Mouse (Mus musculus) CH12.LX (cell line): ENCODE data around the gene Gpr183. TPM values are rescaled to one million over a fixed set of nuclear protein-coding genes. Genes with fewer than 3 reads are reported as not detected.

Source experiments
- DNase-seq: peaks from one replicate; pipeline ENCODE4 v3.0.0-alpha.2; 2013; ENCODE audit errors: extremely low read depth
- H3K27ac ChIP-seq: 2 replicates; pipeline ENCODE4 v1.5.1; 2012; ENCODE audit warnings: low read depth, mild to moderate bottlenecking, control low read depth, moderate library complexity; ENCODE audit not compliant: insufficient read depth
- H3K27me3 ChIP-seq: replicated peaks from 2 replicates; pipeline ENCODE3; 2012; ENCODE audit warnings: inconsistent platforms
- H3K36me3 ChIP-seq, 2 experiments: replicated peaks in 1 of 2; 2 replicates each; pipeline versions ENCODE3 to v1.6.1; 2012; ENCODE audit warnings: inconsistent platforms in 1 of 2, low read length in 1 of 2, mild to moderate bottlenecking in 1 of 2, mixed read lengths in 1 of 2, moderate library complexity in 1 of 2; ENCODE audit not compliant: control insufficient read depth in 1 of 2, insufficient read depth in 1 of 2
- H3K4me1 ChIP-seq, 2 experiments: 2 replicates each; pipeline ENCODE4 v1.6.1; 2012; ENCODE audit warnings: inconsistent platforms in 1 of 2, moderate library complexity in 1 of 2; ENCODE audit not compliant: insufficient read depth in 2 of 2, control insufficient read depth in 1 of 2
- H3K4me2 ChIP-seq: 2 replicates; pipeline ENCODE4 v1.6.1; 2012; ENCODE audit warnings: low read depth, mild to moderate bottlenecking, control low read depth; ENCODE audit not compliant: poor library complexity, insufficient read depth, severe bottlenecking
- H3K4me3 ChIP-seq, 3 experiments: fragments of 150-350 bp in 1 of 3; sonication (generic) in 1 of 3; replicated peaks in 1 of 3; 2 replicates each; pipeline versions ENCODE3 to v1.5.1; 2011 to 2012; ENCODE audit warnings: low read depth in 2 of 3, low read length in 2 of 3, mild to moderate bottlenecking in 2 of 3, moderate library complexity in 2 of 3, control low read depth in 1 of 3, improper control_type of control experiment in 1 of 3, inconsistent platforms in 1 of 3, mixed read lengths in 1 of 3; ENCODE audit not compliant: poor library complexity in 1 of 3
- H3K79me2 ChIP-seq: replicated peaks from 2 replicates; pipeline ENCODE4 v1.6.1; 2012; ENCODE audit warnings: mild to moderate bottlenecking, moderate library complexity; ENCODE audit not compliant: control insufficient read depth, poor library complexity, insufficient read depth, severe bottlenecking; ENCODE audit errors: extremely low read depth
- H3K9ac ChIP-seq: 2 replicates; pipeline ENCODE4 v1.6.1; 2012; ENCODE audit warnings: low read depth, mild to moderate bottlenecking, control low read depth, moderate library complexity; ENCODE audit not compliant: insufficient read depth
- H3K9me3 ChIP-seq: replicated peaks from 2 replicates; pipeline ENCODE3; 2012; ENCODE audit warnings: low read length, inconsistent platforms, mixed read lengths
- BHLHE40 ChIP-seq: IDR thresholded peaks from 2 replicates; pipeline ENCODE4 v1.6.1; 2011; ENCODE audit warnings: mild to moderate bottlenecking, low read depth, low read length, improper control_type of control experiment
- CHD1 ChIP-seq: IDR thresholded peaks from 2 replicates; pipeline ENCODE4 v1.6.1; 2012; ENCODE audit warnings: low read depth, low read length, improper control_type of control experiment, inconsistent platforms
- CHD2 ChIP-seq: IDR thresholded peaks from 2 replicates; pipeline ENCODE4 v1.6.1; 2011; ENCODE audit warnings: low read length, improper control_type of control experiment
- CTCF ChIP-seq, 2 experiments: IDR thresholded peaks in 1 of 2; conservative IDR thresholded peaks in 1 of 2; 2 replicates each; pipeline ENCODE4 v1.5.1; 2011 to 2012; ENCODE audit warnings: low read depth in 2 of 2, low read length in 2 of 2, improper control_type of control experiment in 1 of 2, inconsistent platforms in 1 of 2, mild to moderate bottlenecking in 1 of 2, moderate library complexity in 1 of 2
- E2F4 ChIP-seq: IDR thresholded peaks from 2 replicates; pipeline ENCODE4 v1.6.1; 2011; ENCODE audit warnings: low read depth, low read length, improper control_type of control experiment; ENCODE audit not compliant: insufficient replicate concordance
- ELF1 ChIP-seq: IDR thresholded peaks from 2 replicates; pipeline ENCODE4 v1.6.1; 2014; ENCODE audit warnings: low read depth, mild to moderate bottlenecking, inconsistent platforms, low read length, improper control_type of control experiment
- EP300 ChIP-seq: IDR thresholded peaks from 2 replicates; pipeline ENCODE4 v1.6.1; 2011; ENCODE audit warnings: low read length, improper control_type of control experiment
- ETS1 ChIP-seq: conservative IDR thresholded peaks from 2 replicates; pipeline ENCODE4 v1.6.1; 2012; ENCODE audit warnings: low read depth, mild to moderate bottlenecking, inconsistent platforms, low read length, improper control_type of control experiment, moderate library complexity
- GABPA ChIP-seq: IDR thresholded peaks from 2 replicates; pipeline ENCODE4 v1.6.1; 2012; ENCODE audit warnings: low read depth, low read length, improper control_type of control experiment, inconsistent platforms; ENCODE audit not compliant: insufficient replicate concordance
- HCFC1 ChIP-seq: IDR thresholded peaks from 2 replicates; pipeline ENCODE4 v1.6.1; 2012; ENCODE audit warnings: low read depth, mild to moderate bottlenecking, inconsistent platforms, low read length, improper control_type of control experiment
- IRF4 ChIP-seq: IDR thresholded peaks from 2 replicates; pipeline ENCODE4 v1.6.1; 2014; ENCODE audit warnings: low read depth, mild to moderate bottlenecking, inconsistent platforms, low read length, improper control_type of control experiment
- JUN ChIP-seq: IDR thresholded peaks from 2 replicates; pipeline ENCODE4 v1.6.1; 2011; ENCODE audit warnings: low read depth, mild to moderate bottlenecking, low read length, improper control_type of control experiment, moderate library complexity; ENCODE audit not compliant: insufficient read depth
- JUND ChIP-seq: conservative IDR thresholded peaks from 2 replicates; pipeline ENCODE4 v1.6.1; 2011; ENCODE audit warnings: low read depth, low read length, improper control_type of control experiment
- KAT2A ChIP-seq: IDR thresholded peaks from 2 replicates; pipeline ENCODE4 v1.6.1; 2012; ENCODE audit warnings: low read length, improper control_type of control experiment, inconsistent platforms; ENCODE audit not compliant: insufficient replicate concordance
- MAFK ChIP-seq: IDR thresholded peaks from 2 replicates; pipeline ENCODE4 v1.6.1; 2011; ENCODE audit warnings: low read length, improper control_type of control experiment; ENCODE audit not compliant: insufficient replicate concordance
- MAZ ChIP-seq: IDR thresholded peaks from 2 replicates; pipeline ENCODE4 v1.6.1; 2012; ENCODE audit warnings: low read depth, mild to moderate bottlenecking, inconsistent platforms, low read length, improper control_type of control experiment, moderate library complexity
- MEF2A ChIP-seq: IDR thresholded peaks from 2 replicates; pipeline ENCODE4 v1.6.1; 2014; ENCODE audit warnings: low read depth, mild to moderate bottlenecking, inconsistent platforms, low read length, improper control_type of control experiment, borderline replicate concordance
- MXI1 ChIP-seq: IDR thresholded peaks from 2 replicates; pipeline ENCODE4 v1.6.1; 2011; ENCODE audit warnings: mild to moderate bottlenecking, low read depth, low read length, improper control_type of control experiment
- MYC ChIP-seq: IDR thresholded peaks from 2 replicates; pipeline ENCODE4 v1.6.1; 2011; ENCODE audit warnings: low read depth, mild to moderate bottlenecking, improper control_type of control experiment, low read length
- NELFE ChIP-seq: IDR thresholded peaks from 2 replicates; pipeline ENCODE4 v1.6.1; 2011; ENCODE audit warnings: low read depth, low read length, improper control_type of control experiment
- NRF1 ChIP-seq: IDR thresholded peaks from 2 replicates; pipeline ENCODE4 v1.6.1; 2014; ENCODE audit warnings: low read depth, mild to moderate bottlenecking, inconsistent platforms, low read length, improper control_type of control experiment, moderate library complexity
- PAX5 ChIP-seq: IDR thresholded peaks from 2 replicates; pipeline ENCODE4 v1.6.1; 2012; ENCODE audit warnings: low read length, inconsistent platforms, mixed read lengths
- POLR2A ChIP-seq: IDR thresholded peaks from 2 replicates; pipeline ENCODE4 v1.6.1; 2011; ENCODE audit warnings: low read depth, mild to moderate bottlenecking, improper control_type of control experiment, low read length
- POLR2AphosphoS2 ChIP-seq: IDR thresholded peaks from 2 replicates; pipeline ENCODE4 v1.6.1; 2011; ENCODE audit warnings: low read depth, low read length, improper control_type of control experiment
- RAD21 ChIP-seq: IDR thresholded peaks from 2 replicates; pipeline ENCODE4 v1.6.1; 2011; ENCODE audit warnings: low read depth, mild to moderate bottlenecking, low read length, improper control_type of control experiment, moderate library complexity
- RCOR1 ChIP-seq: conservative IDR thresholded peaks from 2 replicates; pipeline ENCODE4 v1.6.1; 2012; ENCODE audit warnings: low read depth, mild to moderate bottlenecking, inconsistent platforms, low read length, improper control_type of control experiment
- SIN3A ChIP-seq: IDR thresholded peaks from 2 replicates; pipeline ENCODE4 v1.6.1; 2012; ENCODE audit warnings: low read length, improper control_type of control experiment, inconsistent platforms
- SMC3 ChIP-seq: IDR thresholded peaks from 2 replicates; pipeline ENCODE4 v1.6.1; 2011; ENCODE audit warnings: low read depth, low read length, improper control_type of control experiment
- TBP ChIP-seq: conservative IDR thresholded peaks from 2 replicates; pipeline ENCODE4 v1.6.1; 2011; ENCODE audit warnings: low read depth, low read length, improper control_type of control experiment
- TCF12 ChIP-seq: IDR thresholded peaks from 2 replicates; pipeline ENCODE4 v1.6.1; 2014; ENCODE audit warnings: low read depth, mild to moderate bottlenecking, inconsistent platforms, low read length, improper control_type of control experiment
- UBTF ChIP-seq: IDR thresholded peaks from 2 replicates; pipeline ENCODE4 v1.6.1; 2012; ENCODE audit warnings: low read depth, mild to moderate bottlenecking, inconsistent platforms, low read length, improper control_type of control experiment, moderate library complexity
- USF1 ChIP-seq: IDR thresholded peaks from 2 replicates; pipeline ENCODE4 v1.6.1; 2014; ENCODE audit warnings: low read depth, mild to moderate bottlenecking, inconsistent platforms, low read length, improper control_type of control experiment
- USF2 ChIP-seq: conservative IDR thresholded peaks from 2 replicates; pipeline ENCODE4 v1.6.1; 2011; ENCODE audit warnings: low read depth, low read length, improper control_type of control experiment
- ZKSCAN1 ChIP-seq: IDR thresholded peaks from 2 replicates; pipeline ENCODE4 v1.6.1; 2012; ENCODE audit warnings: low read depth, inconsistent platforms, low read length, improper control_type of control experiment, borderline replicate concordance
- ZMIZ1 ChIP-seq: IDR thresholded peaks from 2 replicates; pipeline ENCODE4 v1.6.1; 2012; ENCODE audit warnings: low read depth, mild to moderate bottlenecking, inconsistent platforms, low read length, improper control_type of control experiment
- ZNF384 ChIP-seq: IDR thresholded peaks from 2 replicates; pipeline ENCODE4 v1.6.1; 2012; ENCODE audit warnings: low read depth, low read length, improper control_type of control experiment, inconsistent platforms
- dilution Hi-C: fragments of 300-500 bp; cut with MboI; formaldehyde crosslinking; loops from 2 replicates; pipeline ENCODE4 v1.14.3; 2020; ENCODE audit warnings: low sequenced_read_pairs; ENCODE audit not compliant: extremely low pct_unique_long_range_greater_than_20kb, extremely low pct_ligation_motif_present
- in situ Hi-C: fragments of 300-500 bp; cut with MboI; formaldehyde crosslinking; loops from 3 replicates; pipeline ENCODE4 v1.14.3; 2019; ENCODE audit warnings: low sequenced_read_pairs, low pct_ligation_motif_present, low pct_unique_long_range_greater_than_20kb, mixed read lengths
- polyA plus RNA-seq: library from polyadenylated mRNA; unstranded; fragments of >175 nt; gene quantifications from 2 replicates; pipeline ENCODE4 v1.2.1, GENCODE M21; 2012; ENCODE audit warnings: low read depth; ENCODE audit not compliant: insufficient read length
- total RNA-seq, 2 experiments: library from RNA; depleted of rRNA; stranded (reverse); fragments of 300-350 nt in 1 of 2; fragments of >200 nt in 1 of 2; gene quantifications; 2 replicates each; pipeline ENCODE4 v1.2.3; 2012 to 2014

Gene Gpr183
- total and polyA plus RNA-seq, 3 experiments: 3.6 to 16.3 (median 8.3) TPM

DNA sequence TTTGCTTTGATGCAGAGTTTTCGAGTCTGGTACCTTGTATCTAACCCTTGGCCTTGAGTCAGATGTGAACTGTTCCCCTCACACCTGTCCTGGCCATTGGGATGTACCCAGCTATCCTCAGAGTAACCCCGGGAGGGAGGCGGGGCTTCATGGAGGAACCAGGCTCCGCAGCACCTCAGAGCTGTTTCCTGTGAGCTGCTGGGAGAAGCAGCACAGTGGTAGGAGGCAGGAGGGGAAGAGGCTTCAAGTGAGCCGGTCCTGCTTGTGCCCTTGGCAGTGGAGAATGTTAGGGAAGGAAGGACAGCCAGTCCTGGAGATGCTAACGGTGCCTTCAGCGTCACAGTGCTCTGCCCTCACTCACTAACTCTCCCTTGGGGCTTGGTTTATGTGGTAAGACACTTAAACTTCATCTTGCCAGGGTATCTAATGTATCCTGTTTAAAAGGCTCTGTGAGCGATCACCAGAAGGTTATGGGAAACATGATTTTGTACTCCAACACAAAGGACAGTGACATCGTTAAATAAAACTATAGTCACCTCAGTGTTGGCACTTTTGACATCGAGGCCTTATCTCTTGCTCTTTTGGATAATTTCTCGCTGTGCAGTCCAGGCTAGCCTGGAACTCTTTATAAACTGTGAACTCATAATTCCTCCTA is 27.3 kb downstream of the Gpr183 start:
- Histone ChIP-seq H3K4me2 (peak overlapping the region; percentile 69), H3K4me3 (peak overlapping the region in 2 of 3 experiments; percentile 8 to 21), H3K27me3 (no peaks in the 10 kb centered on the region), H3K9ac (peak overlapping the region; percentile 69), H3K79me2 (no peaks in the 10 kb centered on the region), H3K36me3 (peaks cover 6 to 36% of the 10 kb centered on the region in 2 experiments), H3K9me3 (peaks cover 16% of the 10 kb centered on the region), H3K4me1 (peaks cover 19 to 59% of the 10 kb centered on the region in 2 experiments), H3K27ac (peak overlapping the region; percentile 99)
- in situ Hi-C loops (no loop called here), dilution Hi-C loops (no loop called here)
- DNase-seq: no peak
- TF ChIP-seq MEF2A (no peak), TCF12 (peak; percentile 50; the same call in 1 of the 2 replicates), ELF1 (0 out of 2 replicates have a peak, but pooled peaks have one; percentile 19), POLR2AphosphoS2 (no peak), ZKSCAN1 (no peak), USF2 (no peak), BHLHE40 (no peak), TBP (0 out of 2 replicates have a peak, but pooled peaks have one; percentile 16), SMC3 (no peak), MYC (no peak), JUND (no peak), USF1 (no peak), NRF1 (no peak), CHD1 (0 out of 2 replicates have a peak, but pooled peaks have one; percentile 49), EP300 (peak; percentile 24), KAT2A (no peak), SIN3A (peak; percentile 62; the same call in 1 of the 2 replicates), E2F4 (no peak), GABPA (no peak), IRF4 (no peak), UBTF (0 out of 2 replicates have a peak, but pooled peaks have one; percentile 16), HCFC1 (no peak), RAD21 (no peak), JUN (no peak), NELFE (peak; percentile 47; the same call in 1 of the 2 replicates), PAX5 (no peak), MAFK (no peak), ETS1 (no peak), ZMIZ1 (peak; percentile 60; the same call in 1 of the 2 replicates), ZNF384 (no peak), MAZ (no peak), RCOR1 (0 out of 2 replicates have a peak, but pooled peaks have one; percentile 35), POLR2A (peak; percentile 65), MXI1 (0 out of 2 replicates have a peak, but pooled peaks have one; percentile 28), CHD2 (no peak), CTCF (conservative IDR thresholded peaks at IDR 0.05 in 1 of 2, IDR thresholded peaks at IDR 0.05 in 1 of 2; ENCODE audit: low read depth in 2 of 2, low read length in 2 of 2) (no peak)
